Mouse (Mus musculus): ENCODE results near the gene Anks1b. TPM values are rescaled to one million over a fixed set of nuclear protein-coding genes. Genes with fewer than 3 reads are reported as not detected.

Anks1b gene
- polyA plus RNA-seq, 1 experiment from 2014 or later, result 9.7 TPM

- 86% methylated on average over 8 of the region's 8 CpGs for WGBS
- Histone ChIP-seq H3K27ac (ENCODE audit: low read depth, low read length) (no peak overlapping the region), H3K4me1 (ENCODE audit: control insufficient read depth, insufficient read depth, low read length) (no peaks in the 10 kb centered on the region), H3K36me3 (ENCODE audit: control insufficient read depth, insufficient read depth, low read length) (no peaks in the 10 kb centered on the region), H3K4me2 (ENCODE audit: low read depth) (no peak overlapping the region), H3K9ac (ENCODE audit: low read length) (no peak overlapping the region), H3K9me3 (ENCODE audit: control insufficient read depth, low read length) (no peaks in the 10 kb centered on the region), H3K4me3 (ENCODE audit: low read depth, low read length) (no peak overlapping the region), H3K27me3 (ENCODE audit: control insufficient read depth, insufficient read depth, low read length) (no peaks in the 10 kb centered on the region)
- ATAC-seq (ENCODE audit: insufficient read depth, low FRiP score, low TSS enrichment) (no peak), DNase-seq (ENCODE audit: low spot score) (no peak)
These were observed 1034.1 kb downstream of the Anks1b start for GRCm38 (mm10) chr10:90907381-90907780.

GRCm38 (mm10) chr10:90923476-90923875 is 1050.2 kb downstream of the Anks1b start:
- H3K4me1 ChIP-seq (ENCODE audit: control insufficient read depth, insufficient read depth, low read length), result no peaks in the 10 kb centered on the region
- WGBS, result 93% methylated on average over 7 of the region's 7 CpGs
- H3K27ac ChIP-seq (ENCODE audit: low read depth, low read length), result no peak overlapping the region
- H3K4me2 ChIP-seq (ENCODE audit: low read depth), result no peak overlapping the region
- no peak for DNase-seq (ENCODE audit: low spot score)
- no peak for ATAC-seq (ENCODE audit: insufficient read depth, low FRiP score, low TSS enrichment)
- H3K9me3 ChIP-seq (ENCODE audit: control insufficient read depth, low read length), result no peaks in the 10 kb centered on the region
- H3K36me3 ChIP-seq (ENCODE audit: control insufficient read depth, insufficient read depth, low read length), result no peaks in the 10 kb centered on the region
- H3K4me3 ChIP-seq (ENCODE audit: low read depth, low read length), result no peak overlapping the region
- no peak overlapping the region for H3K9ac ChIP-seq (ENCODE audit: low read length)
- H3K27me3 ChIP-seq (ENCODE audit: control insufficient read depth, insufficient read depth, low read length), result no peaks in the 10 kb centered on the region

- no peaks in the 10 kb centered on the region for H3K27me3 ChIP-seq (ENCODE audit: control insufficient read depth, insufficient read depth, low read length)
- no peaks in the 10 kb centered on the region for H3K4me1 ChIP-seq (ENCODE audit: control insufficient read depth, insufficient read depth, low read length)
- H3K4me3 ChIP-seq (ENCODE audit: low read depth, low read length), result no peak overlapping the region
- no peaks in the 10 kb centered on the region for H3K36me3 ChIP-seq (ENCODE audit: control insufficient read depth, insufficient read depth, low read length)
- ATAC-seq (ENCODE audit: insufficient read depth, low FRiP score, low TSS enrichment), result no peak
- H3K9ac ChIP-seq (ENCODE audit: low read length), result no peak overlapping the region
- H3K27ac ChIP-seq (ENCODE audit: low read depth, low read length), result no peak overlapping the region
- no peak overlapping the region for H3K4me2 ChIP-seq (ENCODE audit: low read depth)
- no peaks in the 10 kb centered on the region for H3K9me3 ChIP-seq (ENCODE audit: control insufficient read depth, low read length)
- 70% methylated on average over 5 of the region's 5 CpGs for WGBS
- no peak for DNase-seq (ENCODE audit: low spot score)
These were observed 1059.8 kb downstream of the Anks1b start for GRCm38 (mm10) chr10:90933088-90933487.

- DNase-seq (ENCODE audit: low spot score) (no peak), ATAC-seq (ENCODE audit: insufficient read depth, low FRiP score, low TSS enrichment) (no peak)
- Histone ChIP-seq H3K9ac (ENCODE audit: low read length) (no peak overlapping the region), H3K27ac (ENCODE audit: low read depth, low read length) (no peak overlapping the region), H3K4me1 (ENCODE audit: control insufficient read depth, insufficient read depth, low read length) (no peaks in the 10 kb centered on the region), H3K27me3 (ENCODE audit: control insufficient read depth, insufficient read depth, low read length) (no peaks in the 10 kb centered on the region), H3K36me3 (ENCODE audit: control insufficient read depth, insufficient read depth, low read length) (no peaks in the 10 kb centered on the region), H3K9me3 (ENCODE audit: control insufficient read depth, low read length) (no peaks in the 10 kb centered on the region), H3K4me2 (ENCODE audit: low read depth) (no peak overlapping the region), H3K4me3 (ENCODE audit: low read depth, low read length) (no peak overlapping the region)
- 52% methylated on average over 13 of the region's 13 CpGs for WGBS
These were observed 1061.4 kb downstream of the Anks1b start for GRCm38 (mm10) chr10:90934678-90935077.

GRCm38 (mm10) chr10:90937721-90938460 is 1064.6 kb downstream of the Anks1b start:
- WGBS, result 90% methylated on average over 5 of the region's 5 CpGs
- ATAC-seq (ENCODE audit: insufficient read depth, low FRiP score, low TSS enrichment) (no peak), DNase-seq (ENCODE audit: low spot score) (no peak)
- H3K27ac ChIP-seq (ENCODE audit: low read depth, low read length), result no peak overlapping the region
- no peak overlapping the region for H3K9ac ChIP-seq (ENCODE audit: low read length)
- H3K36me3 ChIP-seq (ENCODE audit: control insufficient read depth, insufficient read depth, low read length), result no peaks in the 10 kb centered on the region
- no peaks in the 10 kb centered on the region for H3K4me1 ChIP-seq (ENCODE audit: control insufficient read depth, insufficient read depth, low read length)
- no peak overlapping the region for H3K4me2 ChIP-seq (ENCODE audit: low read depth)
- H3K4me3 ChIP-seq (ENCODE audit: low read depth, low read length), result no peak overlapping the region
- H3K27me3 ChIP-seq (ENCODE audit: control insufficient read depth, insufficient read depth, low read length), result no peaks in the 10 kb centered on the region
- no peaks in the 10 kb centered on the region for H3K9me3 ChIP-seq (ENCODE audit: control insufficient read depth, low read length)

GRCm38 (mm10) chr10:90940521-90941520 is 1067.5 kb downstream of the Anks1b start:
- WGBS, result 83% methylated on average over 15 of the region's 15 CpGs
- H3K4me1 ChIP-seq (ENCODE audit: control insufficient read depth, insufficient read depth, low read length), result no peaks in the 10 kb centered on the region
- no peaks in the 10 kb centered on the region for H3K27me3 ChIP-seq (ENCODE audit: control insufficient read depth, insufficient read depth, low read length)
- no peak overlapping the region for H3K9ac ChIP-seq (ENCODE audit: low read length)
- no peak overlapping the region for H3K4me3 ChIP-seq (ENCODE audit: low read depth, low read length)
- no peak overlapping the region for H3K27ac ChIP-seq (ENCODE audit: low read depth, low read length)
- ATAC-seq (ENCODE audit: insufficient read depth, low FRiP score, low TSS enrichment), result no peak
- H3K9me3 ChIP-seq (ENCODE audit: control insufficient read depth, low read length), result no peaks in the 10 kb centered on the region
- DNase-seq (ENCODE audit: low spot score), result no peak
- no peaks in the 10 kb centered on the region; the same call in 1 of the 2 replicates for H3K36me3 ChIP-seq (ENCODE audit: control insufficient read depth, insufficient read depth, low read length)
- H3K4me2 ChIP-seq (ENCODE audit: low read depth), result no peak overlapping the region

- no peak overlapping the region for H3K9ac ChIP-seq (ENCODE audit: low read length)
- no peak overlapping the region for H3K4me3 ChIP-seq (ENCODE audit: low read depth, low read length)
- ATAC-seq (ENCODE audit: insufficient read depth, low FRiP score, low TSS enrichment), result no peak
- no peaks in the 10 kb centered on the region for H3K9me3 ChIP-seq (ENCODE audit: control insufficient read depth, low read length)
- no peaks in the 10 kb centered on the region for H3K4me1 ChIP-seq (ENCODE audit: control insufficient read depth, insufficient read depth, low read length)
- no peak overlapping the region for H3K27ac ChIP-seq (ENCODE audit: low read depth, low read length)
- no peak for DNase-seq (ENCODE audit: low spot score)
- WGBS, result 82% methylated on average over 14 of the region's 14 CpGs
- H3K36me3 ChIP-seq (ENCODE audit: control insufficient read depth, insufficient read depth, low read length), result no peaks in the 10 kb centered on the region; the same call in 1 of the 2 replicates
- H3K4me2 ChIP-seq (ENCODE audit: low read depth), result no peak overlapping the region
- no peaks in the 10 kb centered on the region for H3K27me3 ChIP-seq (ENCODE audit: control insufficient read depth, insufficient read depth, low read length)
These were observed 1068.8 kb downstream of the Anks1b start for GRCm38 (mm10) chr10:90942001-90942700.

GRCm38 (mm10) chr10:90947043-90947442 is 1073.7 kb downstream of the Anks1b start:
- no peak for DNase-seq (ENCODE audit: low spot score)
- Histone ChIP-seq H3K4me1 (ENCODE audit: control insufficient read depth, insufficient read depth, low read length) (no peaks in the 10 kb centered on the region), H3K4me3 (ENCODE audit: low read depth, low read length) (no peak overlapping the region), H3K9me3 (ENCODE audit: control insufficient read depth, low read length) (no peaks in the 10 kb centered on the region), H3K4me2 (ENCODE audit: low read depth) (no peak overlapping the region), H3K36me3 (ENCODE audit: control insufficient read depth, insufficient read depth, low read length) (no peaks in the 10 kb centered on the region; the same call in 1 of the 2 replicates), H3K27me3 (ENCODE audit: control insufficient read depth, insufficient read depth, low read length) (no peaks in the 10 kb centered on the region), H3K27ac (ENCODE audit: low read depth, low read length) (no peak overlapping the region), H3K9ac (ENCODE audit: low read length) (no peak overlapping the region)
- ATAC-seq (ENCODE audit: insufficient read depth, low FRiP score, low TSS enrichment), result no peak
- WGBS, result 88% methylated on average over 6 of the region's 6 CpGs

All from neural tube, embryonic 11.5 days (tissue).